Mouse (Mus musculus): Measurements from ENCODE around the gene Mbtps2. TPM values are rescaled to one million over a fixed set of nuclear protein-coding genes. Genes with fewer than 3 reads are reported as not detected.
A peak's percentile ranks its signal among the peaks of the same experiment; 100 is the strongest.

Mbtps2 gene
- polyA plus RNA-seq, 1 experiment from 2014 or later, result 35.7 TPM

GRCm38 (mm10) chrX:157601450-157601849, 2.9 kb upstream of the Mbtps2 start:
- Histone ChIP-seq H3K9ac (no peak overlapping the region), H3K27ac (peak overlapping the region; percentile 62; the same call in 1 of the 2 replicates), H3K4me1 (replicated peaks; ENCODE audit: control insufficient read depth, insufficient read depth, low read length) (peaks cover 8% of the 10 kb centered on the region), H3K36me3 (replicated peaks; ENCODE audit: control insufficient read depth, insufficient read depth) (no peaks in the 10 kb centered on the region), H3K27me3 (ENCODE audit: control insufficient read depth, insufficient read depth, low read length) (no peaks in the 10 kb centered on the region), H3K4me2 (replicated peaks) (peak overlapping the region; percentile 15; the same call in 1 of the 2 replicates), H3K4me3 (replicated peaks; ENCODE audit: low read length) (no peak overlapping the region), H3K9me3 (ENCODE audit: control insufficient read depth, low read length) (no peaks in the 10 kb centered on the region)
- no peak for ATAC-seq (ENCODE audit: low FRiP score)
- DNase-seq (ENCODE audit: low spot score), result peak; percentile 65
- WGBS, result 14% methylated on average over 3 of the region's 3 CpGs

- H3K36me3 ChIP-seq (replicated peaks; ENCODE audit: control insufficient read depth, insufficient read depth), result no peaks in the 10 kb centered on the region
- WGBS, result 19% methylated on average over 17 of the region's 17 CpGs
- peak overlapping the region; percentile 60 for H3K4me2 ChIP-seq (replicated peaks)
- H3K27ac ChIP-seq, result peak overlapping the region; percentile 90
- no peaks in the 10 kb centered on the region for H3K9me3 ChIP-seq (ENCODE audit: control insufficient read depth, low read length)
- DNase-seq (ENCODE audit: low spot score) (peak; percentile 25), ATAC-seq (ENCODE audit: low FRiP score) (peak; percentile 21; the same call in 1 of the 2 replicates)
- peaks cover 8% of the 10 kb centered on the region for H3K4me1 ChIP-seq (replicated peaks; ENCODE audit: control insufficient read depth, insufficient read depth, low read length)
- no peaks in the 10 kb centered on the region for H3K27me3 ChIP-seq (ENCODE audit: control insufficient read depth, insufficient read depth, low read length)
- peak overlapping the region; percentile 79 for H3K9ac ChIP-seq
- H3K4me3 ChIP-seq (replicated peaks; ENCODE audit: low read length), result peak overlapping the region; percentile 61
These were observed 830 bp downstream of the Mbtps2 start for GRCm38 (mm10) chrX:157597585-157598185.

- Histone ChIP-seq H3K4me3 (replicated peaks; ENCODE audit: low read length) (0 out of 2 replicates have a peak overlapping the region, but pooled peaks have one; percentile 61), H3K4me2 (replicated peaks) (peak overlapping the region; percentile 60), H3K27ac (no peak overlapping the region), H3K9me3 (ENCODE audit: control insufficient read depth, low read length) (no peaks in the 10 kb centered on the region), H3K9ac (peak overlapping the region; percentile 79; the same call in 1 of the 2 replicates), H3K36me3 (replicated peaks; ENCODE audit: control insufficient read depth, insufficient read depth) (no peaks in the 10 kb centered on the region), H3K4me1 (replicated peaks; ENCODE audit: control insufficient read depth, insufficient read depth, low read length) (peaks cover 8% of the 10 kb centered on the region), H3K27me3 (ENCODE audit: control insufficient read depth, insufficient read depth, low read length) (no peaks in the 10 kb centered on the region)
- ATAC-seq (ENCODE audit: low FRiP score) (no peak), DNase-seq (ENCODE audit: low spot score) (no peak)
- WGBS, result 88% methylated on average over 5 of the region's 5 CpGs
These were observed 1.7 kb downstream of the Mbtps2 start for GRCm38 (mm10) chrX:157596802-157597201.

GRCm38 (mm10) chrX:157595927-157596326, 2.6 kb downstream of the Mbtps2 start:
- Histone ChIP-seq H3K4me2 (replicated peaks) (no peak overlapping the region), H3K27me3 (ENCODE audit: control insufficient read depth, insufficient read depth, low read length) (no peaks in the 10 kb centered on the region), H3K9ac (no peak overlapping the region), H3K27ac (no peak overlapping the region), H3K4me1 (replicated peaks; ENCODE audit: control insufficient read depth, insufficient read depth, low read length) (peaks cover 8% of the 10 kb centered on the region), H3K9me3 (ENCODE audit: control insufficient read depth, low read length) (no peaks in the 10 kb centered on the region), H3K4me3 (replicated peaks; ENCODE audit: low read length) (no peak overlapping the region), H3K36me3 (replicated peaks; ENCODE audit: control insufficient read depth, insufficient read depth) (no peaks in the 10 kb centered on the region)
- DNase-seq (ENCODE audit: low spot score) (no peak), ATAC-seq (ENCODE audit: low FRiP score) (no peak)
- 91% methylated on average over 6 of the region's 6 CpGs for WGBS

- 68% methylated on average over 2 of the region's 2 CpGs for WGBS
- H3K36me3 ChIP-seq (replicated peaks; ENCODE audit: control insufficient read depth, insufficient read depth), result no peaks in the 10 kb centered on the region
- H3K4me3 ChIP-seq (replicated peaks; ENCODE audit: low read length), result no peak overlapping the region
- no peaks in the 10 kb centered on the region for H3K9me3 ChIP-seq (ENCODE audit: control insufficient read depth, low read length)
- no peak for DNase-seq (ENCODE audit: low spot score)
- no peak overlapping the region for H3K27ac ChIP-seq
- H3K4me1 ChIP-seq (replicated peaks; ENCODE audit: control insufficient read depth, insufficient read depth, low read length), result peaks cover 8% of the 10 kb centered on the region
- no peak for ATAC-seq (ENCODE audit: low FRiP score)
- H3K27me3 ChIP-seq (ENCODE audit: control insufficient read depth, insufficient read depth, low read length), result no peaks in the 10 kb centered on the region
- no peak overlapping the region for H3K4me2 ChIP-seq (replicated peaks)
- no peak overlapping the region for H3K9ac ChIP-seq
These were observed 3.9 kb downstream of the Mbtps2 start for GRCm38 (mm10) chrX:157594606-157595005.

- Histone ChIP-seq H3K27ac (no peak overlapping the region), H3K36me3 (replicated peaks; ENCODE audit: control insufficient read depth, insufficient read depth) (no peaks in the 10 kb centered on the region), H3K27me3 (ENCODE audit: control insufficient read depth, insufficient read depth, low read length) (no peaks in the 10 kb centered on the region), H3K4me1 (replicated peaks; ENCODE audit: control insufficient read depth, insufficient read depth, low read length) (no peaks in the 10 kb centered on the region), H3K9ac (no peak overlapping the region), H3K9me3 (ENCODE audit: control insufficient read depth, low read length) (no peaks in the 10 kb centered on the region), H3K4me3 (replicated peaks; ENCODE audit: low read length) (no peak overlapping the region), H3K4me2 (replicated peaks) (no peak overlapping the region)
- ATAC-seq (ENCODE audit: low FRiP score), result no peak
- WGBS, result 40% methylated on average over 5 of the region's 5 CpGs
- DNase-seq (ENCODE audit: low spot score), result no peak
These were observed 11.5 kb downstream of the Mbtps2 start for GRCm38 (mm10) chrX:157587001-157587400.

- Histone ChIP-seq H3K4me3 (replicated peaks; ENCODE audit: low read length) (no peak overlapping the region), H3K4me1 (replicated peaks; ENCODE audit: control insufficient read depth, insufficient read depth, low read length) (no peaks in the 10 kb centered on the region), H3K36me3 (replicated peaks; ENCODE audit: control insufficient read depth, insufficient read depth) (no peaks in the 10 kb centered on the region), H3K9me3 (ENCODE audit: control insufficient read depth, low read length) (no peaks in the 10 kb centered on the region), H3K27me3 (ENCODE audit: control insufficient read depth, insufficient read depth, low read length) (no peaks in the 10 kb centered on the region), H3K27ac (no peak overlapping the region), H3K9ac (no peak overlapping the region), H3K4me2 (replicated peaks) (no peak overlapping the region)
- ATAC-seq (ENCODE audit: low FRiP score) (no peak), DNase-seq (ENCODE audit: low spot score) (no peak)
These were observed 12.1 kb downstream of the Mbtps2 start for GRCm38 (mm10) chrX:157586397-157586796.

- Histone ChIP-seq H3K9me3 (ENCODE audit: control insufficient read depth, low read length) (no peaks in the 10 kb centered on the region), H3K9ac (no peak overlapping the region), H3K27ac (no peak overlapping the region), H3K4me2 (replicated peaks) (no peak overlapping the region), H3K27me3 (ENCODE audit: control insufficient read depth, insufficient read depth, low read length) (no peaks in the 10 kb centered on the region), H3K4me3 (replicated peaks; ENCODE audit: low read length) (no peak overlapping the region), H3K4me1 (replicated peaks; ENCODE audit: control insufficient read depth, insufficient read depth, low read length) (no peaks in the 10 kb centered on the region), H3K36me3 (replicated peaks; ENCODE audit: control insufficient read depth, insufficient read depth) (no peaks in the 10 kb centered on the region)
- ATAC-seq (ENCODE audit: low FRiP score), result no peak
- 68% methylated on average over 6 of the region's 6 CpGs for WGBS
- DNase-seq (ENCODE audit: low spot score), result no peak
These were observed 19.4 kb downstream of the Mbtps2 start for GRCm38 (mm10) chrX:157579108-157579614.

- H3K9me3 ChIP-seq (ENCODE audit: control insufficient read depth, low read length), result no peaks in the 10 kb centered on the region
- WGBS, result 86% methylated on average over 2 of the region's 2 CpGs
These were observed 23.8 kb downstream of the Mbtps2 start for GRCm38 (mm10) chrX:157574683-157575082.

More at GRCm38 (mm10) chrX:157574683-157575082, 23.8 kb downstream of the Mbtps2 start:
- H3K27ac ChIP-seq, result no peak overlapping the region
- H3K9ac ChIP-seq, result no peak overlapping the region
- no peak for DNase-seq (ENCODE audit: low spot score)
- H3K36me3 ChIP-seq (replicated peaks; ENCODE audit: control insufficient read depth, insufficient read depth), result no peaks in the 10 kb centered on the region; the same call in 1 of the 2 replicates
- ATAC-seq (ENCODE audit: low FRiP score), result no peak
- no peaks in the 10 kb centered on the region for H3K27me3 ChIP-seq (ENCODE audit: control insufficient read depth, insufficient read depth, low read length)
- no peak overlapping the region for H3K4me3 ChIP-seq (replicated peaks; ENCODE audit: low read length)
- H3K4me2 ChIP-seq (replicated peaks), result no peak overlapping the region
- no peaks in the 10 kb centered on the region for H3K4me1 ChIP-seq (replicated peaks; ENCODE audit: control insufficient read depth, insufficient read depth, low read length)

All from hindbrain, embryonic 14.5 days (tissue).